Mouse (Mus musculus) spleen, postnatal 10 days (tissue): ENCODE results near the gene Hddc3.
"Not testable (repeated sequence)": the region's sequence is repeated elsewhere in the genome, so short reads cannot be mapped to it uniquely, and the experiment has no call there.

Experiments used
- DNase-seq, 2 experiments: peaks; one replicate each; pipeline ENCODE4 v3.0.0; 2021 to 2022; ENCODE audit warnings: low spot score in 2 of 2

Hddc3 gene

GRCm38 (mm10) chr7:80369967-80370431, 27.1 kb downstream of the Hddc3 start:
- no peak for DNase-seq

- peak; percentile 51 to 83 for DNase-seq
Observed at GRCm38 (mm10) chr7:80370649-80371040, 27.7 kb downstream of the Hddc3 start.

- peak; percentile 60 to 81 for DNase-seq
Observed at GRCm38 (mm10) chr7:80371041-80371751, 28.3 kb downstream of the Hddc3 start, which contains the start of gene Man2a2. Gene Man2a2 (minus strand): TSS chr7:80371375.

- no peak for DNase-seq
Observed at GRCm38 (mm10) chr7:80372166-80372565, 29.3 kb downstream of the Hddc3 start.

GRCm38 (mm10) chr7:80372667-80373066, 29.8 kb downstream of the Hddc3 start:
- no peak for DNase-seq

GRCm38 (mm10) chr7:80373352-80373751, 30.4 kb downstream of the Hddc3 start:
- no peak for DNase-seq

- no peak for DNase-seq
Observed at GRCm38 (mm10) chr7:80373850-80374249, 30.9 kb downstream of the Hddc3 start.

- DNase-seq = no peak
Observed at GRCm38 (mm10) chr7:80374280-80374679, 31.4 kb downstream of the Hddc3 start.

GRCm38 (mm10) chr7:80374733-80375132, 31.8 kb downstream of the Hddc3 start:
- DNase-seq = no peak

GRCm38 (mm10) chr7:80375376-80376039, 32.6 kb downstream of the Hddc3 start:
- no peak for DNase-seq

GRCm38 (mm10) chr7:80376192-80376591, 33.3 kb downstream of the Hddc3 start:
- no peak for DNase-seq

GRCm38 (mm10) chr7:80377471-80377870, 34.6 kb downstream of the Hddc3 start:
- peak; percentile 64 to 85 for DNase-seq

GRCm38 (mm10) chr7:80379531-80379930, 36.6 kb downstream of the Hddc3 start:
- peak in 1 of 2 experiments; percentile 62 for DNase-seq

- no peak for DNase-seq
Observed at GRCm38 (mm10) chr7:80382919-80383318, 40.0 kb downstream of the Hddc3 start.

- peak; percentile 89 to 95 for DNase-seq
Observed at GRCm38 (mm10) chr7:80386235-80386930, 43.5 kb downstream of the Hddc3 start.

GRCm38 (mm10) chr7:80387033-80387632, 44.2 kb downstream of the Hddc3 start:
- peak; percentile 43 to 49 for DNase-seq

GRCm38 (mm10) chr7:80387633-80388543, 45.0 kb downstream of the Hddc3 start, which contains the start of gene Fes:
Gene Fes (minus strand): TSS chr7:80387946.
- DNase-seq = peak; percentile 44 to 70

GRCm38 (mm10) chr7:80392119-80392518, 49.2 kb downstream of the Hddc3 start:
- DNase-seq = no peak

GRCm38 (mm10) chr7:80394600-80394999, 51.7 kb downstream of the Hddc3 start:
- no peak for DNase-seq

- DNase-seq = not testable (repeated sequence)
Observed at GRCm38 (mm10) chr7:80396427-80396826, 53.5 kb downstream of the Hddc3 start.

GRCm38 (mm10) chr7:80397986-80398385, 55.1 kb downstream of the Hddc3 start:
- no peak for DNase-seq
